Mouse (Mus musculus) myocyte (in vitro differentiated cells): ENCODE measurements around the gene Gm42791.

Experiments
- E2F4 ChIP-seq: IDR thresholded peaks from one replicate; pipeline ENCODE4 v1.6.1; 2011; ENCODE audit warnings: mild to moderate bottlenecking, control low read depth, moderate library complexity; ENCODE audit not compliant: insufficient read depth
- MAX ChIP-seq: IDR thresholded peaks from one replicate; pipeline ENCODE4 v1.6.1; 2011; ENCODE audit warnings: low read depth, mild to moderate bottlenecking, control low read depth
- MYOD1 ChIP-seq, 3 experiments: IDR thresholded peaks; one replicate each; pipeline ENCODE4 v1.6.1; 2011; ENCODE audit warnings: control low read depth in 2 of 3, low read depth in 2 of 3, mild to moderate bottlenecking in 2 of 3, moderate library complexity in 1 of 3; ENCODE audit not compliant: insufficient read length in 2 of 3, control insufficient read depth in 1 of 3
- POLR2A ChIP-seq: IDR thresholded peaks from one replicate; pipeline ENCODE4 v1.6.1; 2011; ENCODE audit warnings: low read depth, mild to moderate bottlenecking, control low read depth, moderate library complexity; ENCODE audit not compliant: insufficient read length
- POLR2AphosphoS2 ChIP-seq: IDR thresholded peaks from one replicate; pipeline ENCODE4 v1.6.1; 2011; ENCODE audit warnings: low read depth, control low read depth; ENCODE audit not compliant: insufficient read length
- SRF ChIP-seq: IDR thresholded peaks from one replicate; pipeline ENCODE4 v1.6.1; 2011; ENCODE audit warnings: low read depth; ENCODE audit not compliant: control insufficient read depth, insufficient read length
- TCF12 ChIP-seq: IDR thresholded peaks from one replicate; pipeline ENCODE4 v1.6.1; 2011; ENCODE audit warnings: mild to moderate bottlenecking, control low read depth; ENCODE audit not compliant: poor library complexity, insufficient read depth, severe bottlenecking
- USF1 ChIP-seq: IDR thresholded peaks from one replicate; pipeline ENCODE4 v1.6.1; 2011; ENCODE audit warnings: low read depth, mild to moderate bottlenecking, control low read depth, moderate library complexity

DNA sequence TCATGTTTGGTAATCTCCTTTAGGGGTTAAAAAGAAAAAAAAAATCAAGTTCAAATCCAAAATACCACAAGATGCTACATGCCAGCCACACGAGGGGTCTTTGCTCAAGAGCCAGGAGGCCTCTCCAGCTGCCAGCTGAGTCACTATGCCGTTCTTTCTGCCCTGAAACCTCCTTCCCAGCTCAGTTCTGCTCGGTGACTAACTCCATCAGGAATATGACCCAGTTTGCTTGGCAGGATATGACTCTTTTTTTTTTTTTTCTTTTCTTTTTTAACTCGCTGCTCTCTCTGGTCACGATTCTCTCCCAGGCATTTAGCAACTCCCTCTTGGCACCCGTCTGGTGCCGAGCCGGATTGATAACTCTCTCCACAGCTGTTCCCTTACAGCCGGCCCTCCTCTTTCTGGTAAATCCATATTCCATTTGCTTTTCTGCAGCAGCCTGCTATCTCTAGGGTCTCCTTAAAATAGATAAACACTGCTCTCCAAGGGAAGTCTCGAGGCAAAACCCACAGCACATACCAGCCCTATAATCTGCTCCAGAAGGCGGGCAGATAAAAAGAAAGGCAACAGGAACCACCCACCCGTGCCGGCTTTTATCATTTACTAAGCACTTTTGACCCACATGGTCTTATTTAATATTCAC, 29.1 kb downstream of the Gm42791 start:
- TF ChIP-seq POLR2A (peak; percentile 33), TCF12 (peak; percentile 37), E2F4 (no peak), USF1 (no peak), MAX (no peak), MYOD1 (IDR thresholded peaks at IDR 0.05; ENCODE audit: control insufficient read depth in 1 of 3, insufficient read length in 2 of 3, low read depth in 2 of 3) (peak; percentile 22 to 75 (median 36)), POLR2AphosphoS2 (peak; percentile 48), SRF (no peak)
